Mouse (Mus musculus): Measurements from ENCODE around the gene F11.

F11 gene

GRCm38 (mm10) chr8:45261920-45262319 is at the start of gene F11:
TSS of gene F11 (minus strand) at chr8:45262031.
- no peak for DNase-seq (ENCODE audit: low spot score)

- no peak for DNase-seq (ENCODE audit: low spot score)
Observed at GRCm38 (mm10) chr8:45310967-45311366, 49.1 kb upstream of the F11 start.

GRCm38 (mm10) chr8:45308366-45308765 is 46.5 kb upstream of the F11 start, which contains the start of gene Gm45753:
TSS of gene Gm45753 (minus strand) at chr8:45308466.
- no peak for DNase-seq (ENCODE audit: low spot score)

GRCm38 (mm10) chr8:45305479-45305878 is 43.6 kb upstream of the F11 start:
- DNase-seq (ENCODE audit: low spot score), result no peak

GRCm38 (mm10) chr8:45304354-45304753 is 42.5 kb upstream of the F11 start:
- DNase-seq (ENCODE audit: low spot score), result no peak

- no peak for DNase-seq (ENCODE audit: low spot score)
Observed at GRCm38 (mm10) chr8:45302390-45302789, 40.6 kb upstream of the F11 start.

- no peak for DNase-seq (ENCODE audit: low spot score)
Observed at GRCm38 (mm10) chr8:45295276-45295675, 33.4 kb upstream of the F11 start.

DNA sequence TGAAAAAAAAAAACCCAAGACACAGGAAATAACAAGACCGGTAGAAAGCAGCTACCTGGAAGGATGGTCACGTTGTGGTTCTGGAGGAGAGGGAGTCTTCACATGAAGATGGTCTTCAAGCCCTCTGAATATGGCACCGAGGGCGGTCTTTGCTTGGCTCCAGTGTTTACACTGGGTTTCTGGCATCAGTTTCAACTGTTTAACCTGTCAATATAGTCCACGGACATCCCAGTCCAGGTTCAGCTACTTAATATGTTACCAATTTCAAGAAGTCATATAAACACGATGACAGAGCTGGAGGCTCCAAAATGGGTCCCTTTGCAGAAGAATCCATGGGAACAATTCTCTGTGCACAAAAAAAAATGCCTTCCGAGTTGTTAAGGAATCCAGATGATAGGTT is 32.9 kb upstream of the F11 start, which contains the start of gene Klkb1:
Gene Klkb1, minus strand, starts transcription at position 173 of the 400 bp plus-strand sequence.
- DNase-seq (ENCODE audit: low spot score), result no peak

- no peak for DNase-seq (ENCODE audit: low spot score)
Observed at GRCm38 (mm10) chr8:45291790-45292189, 30.0 kb upstream of the F11 start.

DNA sequence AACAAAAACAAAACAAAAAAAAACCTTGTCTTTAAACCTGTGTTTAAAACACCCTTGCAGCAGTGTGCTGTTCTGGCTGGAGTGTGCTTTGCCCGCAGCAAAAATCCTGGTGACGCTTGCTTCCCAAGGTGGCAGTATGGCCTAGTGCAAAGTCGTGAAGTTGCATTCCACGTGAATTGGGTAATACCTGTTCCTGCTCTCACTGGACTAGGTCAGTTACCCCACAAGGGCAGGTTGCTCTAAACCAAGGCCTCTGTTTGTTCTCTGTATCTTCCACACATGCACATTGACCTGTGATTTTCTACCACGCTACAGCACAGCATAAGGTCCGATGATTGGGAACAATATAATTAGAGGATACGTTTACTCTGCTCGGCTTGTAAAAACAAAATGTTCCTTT is 19.8 kb upstream of the F11 start:
- no peak for DNase-seq (ENCODE audit: low spot score)

GRCm38 (mm10) chr8:45277453-45277852 is 15.6 kb upstream of the F11 start:
- DNase-seq (ENCODE audit: low spot score), result no peak

DNA sequence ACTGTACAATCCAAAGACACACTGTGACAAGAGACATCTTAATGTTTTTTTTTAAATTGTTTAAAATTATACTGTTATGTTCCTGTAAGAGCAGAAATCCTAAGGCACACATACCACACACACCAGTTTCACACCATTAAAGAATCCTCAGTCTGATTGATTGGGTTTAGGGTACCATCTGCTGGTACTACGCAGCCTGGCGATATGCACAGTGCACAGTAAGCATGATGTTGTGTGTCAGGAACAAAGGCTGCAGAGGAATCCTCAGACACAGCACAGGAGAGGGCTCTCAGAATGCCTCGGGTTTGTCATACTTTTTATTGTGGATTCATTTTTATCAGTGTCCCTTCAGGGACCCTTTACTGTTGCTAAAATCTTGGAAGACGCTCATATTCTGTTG is 12.5 kb upstream of the F11 start:
- no peak for DNase-seq (ENCODE audit: low spot score)

GRCm38 (mm10) chr8:45269056-45269455 is 7.2 kb upstream of the F11 start:
- no peak for DNase-seq (ENCODE audit: low spot score)

GRCm38 (mm10) chr8:45268485-45268884 is 6.7 kb upstream of the F11 start:
- no peak for DNase-seq (ENCODE audit: low spot score)

GRCm38 (mm10) chr8:45267611-45268391 is 6.0 kb upstream of the F11 start:
- DNase-seq (ENCODE audit: low spot score), result no peak

DNA sequence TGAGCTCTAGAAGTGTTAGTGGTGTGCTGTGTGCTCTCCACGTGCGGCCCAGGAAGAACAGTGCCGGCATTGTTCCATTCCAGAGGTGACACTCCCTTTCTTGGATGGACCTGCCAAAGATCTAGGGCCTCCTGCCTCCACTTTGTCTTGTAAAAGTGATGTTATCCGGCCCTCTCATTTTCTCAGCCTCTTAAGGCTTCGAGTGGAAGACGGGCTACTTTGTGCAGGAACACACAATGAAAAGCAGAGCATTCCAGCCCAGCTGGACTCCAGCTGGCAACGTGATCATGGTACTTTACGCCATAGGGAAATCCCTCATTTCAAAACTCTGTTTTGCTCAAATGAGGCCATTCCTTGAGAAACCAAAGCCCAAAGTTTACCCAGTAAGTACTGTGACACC is 5.2 kb upstream of the F11 start:
- DNase-seq (ENCODE audit: low spot score), result no peak

- no peak for DNase-seq (ENCODE audit: low spot score)
Observed at GRCm38 (mm10) chr8:45264918-45265317, 3.1 kb upstream of the F11 start.

GRCm38 (mm10) chr8:45262851-45263250 is 1.0 kb upstream of the F11 start:
- no peak for DNase-seq (ENCODE audit: low spot score)

- no peak for DNase-seq (ENCODE audit: low spot score)
Observed at GRCm38 (mm10) chr8:45258421-45258820, 3.4 kb downstream of the F11 start.

DNA sequence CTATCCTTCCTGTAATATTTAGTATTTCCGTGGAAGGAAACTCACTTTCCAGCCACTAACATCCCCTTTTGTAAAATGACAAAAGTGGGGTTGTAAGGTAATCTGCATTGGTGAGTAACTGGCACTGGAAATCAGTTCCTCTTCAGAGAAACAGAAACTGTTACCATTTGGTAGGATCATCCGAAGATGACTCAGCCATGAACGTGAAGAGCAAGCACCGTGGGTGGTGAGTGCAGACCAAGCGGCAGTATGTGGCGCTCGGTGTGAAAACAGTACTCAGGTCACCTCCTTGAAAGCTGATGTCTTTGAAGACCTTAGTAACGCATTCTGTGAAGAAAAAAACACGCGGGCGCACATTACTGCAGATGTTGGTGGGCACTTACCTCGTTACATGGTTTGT is 6.8 kb downstream of the F11 start:
- no peak for DNase-seq (ENCODE audit: low spot score)

DNA sequence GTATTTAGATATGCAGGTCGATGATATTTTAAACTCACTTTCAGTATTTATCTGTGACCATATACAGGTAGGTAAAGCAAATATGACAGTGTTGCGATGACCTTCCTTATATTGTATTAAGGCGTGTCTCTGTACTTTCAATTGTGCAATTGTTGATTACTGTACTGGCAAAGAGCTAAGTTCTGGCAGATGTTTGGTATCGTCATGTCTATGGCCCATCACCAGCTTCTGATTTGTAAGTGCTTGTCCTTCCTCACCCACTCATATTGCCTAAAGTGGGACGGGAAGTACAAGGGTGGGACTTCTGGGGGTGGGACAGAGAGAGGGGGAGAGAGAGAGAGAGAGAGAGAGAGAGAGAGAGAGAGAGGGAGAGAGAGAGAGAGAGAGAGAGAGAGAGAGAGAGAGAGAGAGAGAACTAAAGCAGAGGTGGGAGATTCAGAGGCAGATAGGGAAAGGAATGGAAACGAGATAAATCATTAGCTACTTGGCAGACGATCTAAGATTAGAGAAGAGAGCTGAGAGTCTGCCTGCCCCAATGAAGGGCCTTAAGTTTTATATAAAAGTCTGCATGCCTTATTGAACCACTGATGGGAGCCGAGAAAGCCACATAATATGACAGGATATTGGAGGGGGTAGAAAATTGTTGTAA is 7.5 kb downstream of the F11 start:
- no peak for DNase-seq (ENCODE audit: low spot score)

DNA sequence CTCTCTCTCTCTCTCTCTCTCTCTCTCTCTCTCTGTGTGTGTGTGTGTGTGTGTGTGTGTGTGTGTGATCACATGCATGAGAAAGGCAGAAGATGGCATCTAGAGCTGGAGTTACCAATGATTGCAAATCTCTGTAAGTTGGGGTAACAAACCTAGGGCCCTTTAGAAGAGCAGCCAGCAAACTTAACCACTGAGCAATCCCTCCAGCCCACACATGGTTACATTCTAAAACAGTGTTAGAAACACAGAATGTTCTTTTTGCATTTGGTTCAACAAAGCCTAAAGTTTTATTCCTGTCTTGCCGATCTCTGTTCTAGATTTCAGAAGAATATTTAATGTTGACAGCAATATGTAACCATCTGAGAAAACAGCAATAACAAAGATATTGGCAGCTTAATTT is 8.2 kb downstream of the F11 start:
- DNase-seq (ENCODE audit: low spot score), result no peak

DNA sequence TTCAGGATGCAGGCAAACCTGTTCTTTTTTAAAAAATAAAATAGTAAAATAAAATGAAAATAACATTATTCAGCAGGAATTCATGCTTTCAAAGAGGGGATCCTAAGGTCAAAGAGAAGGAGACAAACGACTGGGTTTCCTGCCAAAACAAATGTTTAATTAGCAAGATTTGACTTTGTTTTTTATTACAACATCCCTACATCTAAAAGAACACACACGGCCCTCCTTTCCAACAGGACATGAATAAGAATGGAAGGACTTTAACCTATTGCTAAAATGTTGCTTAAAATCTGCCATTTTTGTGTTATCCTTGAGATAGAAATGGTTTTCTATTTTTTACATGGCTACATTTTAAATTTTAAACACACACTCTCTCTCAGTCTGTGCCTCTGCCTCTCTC is 8.7 kb downstream of the F11 start:
- no peak for DNase-seq (ENCODE audit: low spot score)

- no peak for DNase-seq (ENCODE audit: low spot score)
Observed at GRCm38 (mm10) chr8:45246307-45246706, 15.5 kb downstream of the F11 start.
